Mouse (Mus musculus): Measurements from ENCODE around the gene Ckm.

DNA sequence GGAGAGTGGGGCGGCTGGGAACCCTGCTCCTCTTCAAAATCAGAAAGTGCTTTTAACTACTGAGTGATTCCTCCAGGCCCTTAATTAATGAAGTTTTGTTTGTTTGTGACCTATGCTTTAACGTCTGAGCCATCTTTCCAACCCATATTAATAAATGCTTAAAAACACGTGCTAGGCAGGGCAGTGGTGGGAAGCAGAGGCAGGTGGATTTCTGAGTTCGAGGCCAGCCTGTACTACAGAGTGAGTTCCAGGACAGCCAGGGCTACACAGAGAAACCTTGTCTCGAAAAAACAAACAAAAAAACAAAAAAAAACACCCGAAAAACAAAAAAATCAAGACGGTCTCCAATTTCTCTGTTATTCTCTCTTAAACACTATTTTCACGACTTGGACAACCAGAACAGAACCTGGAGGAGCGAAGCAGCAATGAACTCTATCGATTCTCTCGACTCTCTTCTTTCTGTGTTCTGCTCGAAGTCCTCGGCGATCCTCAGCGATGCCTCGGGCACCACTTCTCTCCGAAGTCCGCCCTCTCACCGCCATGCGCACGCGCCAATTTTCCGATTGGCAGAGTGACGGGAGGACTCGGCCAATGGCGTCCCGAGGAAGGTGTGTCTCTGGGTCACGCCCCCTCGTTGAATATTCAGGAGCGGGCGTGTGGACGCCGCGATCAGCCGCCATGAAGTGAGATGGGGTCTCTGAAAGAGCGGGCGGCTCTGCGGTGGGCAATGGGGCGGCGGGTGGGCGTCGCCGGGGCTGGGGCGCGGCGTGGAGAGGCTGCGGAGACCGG, 23.0 kb upstream of the Ckm start, which contains the start of gene Ercc2:
- TF ChIP-seq GATA1 (IDR thresholded peaks at IDR 0.05; ENCODE audit: borderline replicate concordance, low read length) (no peak), FLI1 (IDR thresholded peaks at IDR 0.05; ENCODE audit: low read length) (no peak)

Data from megakaryocyte, embryonic 14.5 days (primary cell).